Mouse (Mus musculus): ENCODE data around the gene Hmg20b. TPM values are rescaled to one million over a fixed set of nuclear protein-coding genes. Genes with fewer than 3 reads are reported as not detected.

The Hmg20b gene
- total RNA-seq, 2 experiments from 2014 or later = 24.4 to 49.9 TPM

Other genes with a start within 250 kb of the Hmg20b start
Only the 30 nearest of the 32 such genes appear.
- gene Zbtb7a, start 215.3 kb downstream of the Hmg20b start, total RNA-seq (2015; ENCODE audit: low replicate concordance) = 31.7 and 33.1 TPM in 2 replicates
- gene Zbtb7a, start 215.3 kb downstream of the Hmg20b start, total RNA-seq (2017; ENCODE audit: low replicate concordance) = 23.1 and 33.2 TPM in 2 replicates
- 24.1 and 27.2 TPM in 2 replicates for gene Pias4, start 182.6 kb downstream of the Hmg20b start, total RNA-seq (2015; ENCODE audit: low replicate concordance)
- gene Pias4, start 182.6 kb downstream of the Hmg20b start, total RNA-seq (2017; ENCODE audit: low replicate concordance) = 15.3 and 46.0 TPM in 2 replicates
- gene Eef2, start 173.8 kb downstream of the Hmg20b start, total RNA-seq (2015; ENCODE audit: low replicate concordance) = 267 and 296 TPM in 2 replicates
- gene Eef2, start 173.8 kb downstream of the Hmg20b start, total RNA-seq (2017; ENCODE audit: low replicate concordance) = 399 and 622 TPM in 2 replicates
- 5.0 and 5.4 TPM in 2 replicates for gene Dapk3, start 167.5 kb downstream of the Hmg20b start, total RNA-seq (2015; ENCODE audit: low replicate concordance)
- 6.4 and 9.4 TPM in 2 replicates for gene Dapk3, start 167.5 kb downstream of the Hmg20b start, total RNA-seq (2017; ENCODE audit: low replicate concordance)
- gene 4930442H23Rik, start 166.6 kb downstream of the Hmg20b start, total RNA-seq (2015; ENCODE audit: low replicate concordance) = not detected in 2 replicates
- not detected in 2 replicates for gene 4930442H23Rik, start 166.6 kb downstream of the Hmg20b start, total RNA-seq (2017; ENCODE audit: low replicate concordance)
- gene Nmrk2, start 148.4 kb downstream of the Hmg20b start, total RNA-seq (2015; ENCODE audit: low replicate concordance) = not detected in 2 replicates
- not detected in 2 replicates for gene Nmrk2, start 148.4 kb downstream of the Hmg20b start, total RNA-seq (2017; ENCODE audit: low replicate concordance)
- not detected in 2 replicates for gene Atcay, start 119.6 kb downstream of the Hmg20b start, total RNA-seq (2015; ENCODE audit: low replicate concordance)
- 8.3 TPM in 1 of 2 replicates, not detected in the other for gene Atcay, start 119.6 kb downstream of the Hmg20b start, total RNA-seq (2017; ENCODE audit: low replicate concordance)
- gene Zfr2, start 117.3 kb downstream of the Hmg20b start, total RNA-seq (2015; ENCODE audit: low replicate concordance) = not detected in 2 replicates
- not detected in 2 replicates for gene Zfr2, start 117.3 kb downstream of the Hmg20b start, total RNA-seq (2017; ENCODE audit: low replicate concordance)
- 1.7 and 2.2 TPM in 2 replicates for gene Matk, start 97.5 kb downstream of the Hmg20b start, total RNA-seq (2015; ENCODE audit: low replicate concordance)
- 1.5 and 1.7 TPM in 2 replicates for gene Matk, start 97.5 kb downstream of the Hmg20b start, total RNA-seq (2017; ENCODE audit: low replicate concordance)
- 35.2 and 37.5 TPM in 2 replicates for gene Mrpl54, start 83.5 kb downstream of the Hmg20b start, total RNA-seq (2015; ENCODE audit: low replicate concordance)
- gene Mrpl54, start 83.5 kb downstream of the Hmg20b start, total RNA-seq (2017; ENCODE audit: low replicate concordance) = 20.0 and 23.0 TPM in 2 replicates
- not detected in 2 replicates for gene Apba3, start 83.5 kb downstream of the Hmg20b start, total RNA-seq (2015; ENCODE audit: low replicate concordance)
- gene Apba3, start 83.5 kb downstream of the Hmg20b start, total RNA-seq (2017; ENCODE audit: low replicate concordance) = 14.0 TPM in 1 of 2 replicates, not detected in the other
- gene Tjp3, start 58.9 kb downstream of the Hmg20b start, total RNA-seq (2015; ENCODE audit: low replicate concordance) = 3.2 TPM in 1 of 2 replicates, not detected in the other
- 0.23 TPM in 1 of 2 replicates, not detected in the other for gene Tjp3, start 58.9 kb downstream of the Hmg20b start, total RNA-seq (2017; ENCODE audit: low replicate concordance)
- gene Pip5k1c, start 57.5 kb downstream of the Hmg20b start, total RNA-seq (2015; ENCODE audit: low replicate concordance) = 13.0 and 15.1 TPM in 2 replicates
- 9.9 and 14.7 TPM in 2 replicates for gene Pip5k1c, start 57.5 kb downstream of the Hmg20b start, total RNA-seq (2017; ENCODE audit: low replicate concordance)
- 8.3 and 10.5 TPM in 2 replicates for gene Cactin, start 29.4 kb downstream of the Hmg20b start, total RNA-seq (2015; ENCODE audit: low replicate concordance)
- gene Cactin, start 29.4 kb downstream of the Hmg20b start, total RNA-seq (2017; ENCODE audit: low replicate concordance) = 24.7 and 47.1 TPM in 2 replicates
- not detected in 2 replicates for gene Tbxa2r, start 21.7 kb downstream of the Hmg20b start, total RNA-seq (2015; ENCODE audit: low replicate concordance)
- gene Tbxa2r, start 21.7 kb downstream of the Hmg20b start, total RNA-seq (2017; ENCODE audit: low replicate concordance) = 0.90 TPM in 1 of 2 replicates, not detected in the other
- gene Gipc3, start 7.2 kb downstream of the Hmg20b start, total RNA-seq (2015; ENCODE audit: low replicate concordance) = not detected in 2 replicates
- not detected in 2 replicates for gene Gipc3, start 7.2 kb downstream of the Hmg20b start, total RNA-seq (2017; ENCODE audit: low replicate concordance)
- gene Mfsd12, start 7.0 kb upstream of the Hmg20b start, total RNA-seq (2015; ENCODE audit: low replicate concordance) = 15.9 and 18.7 TPM in 2 replicates
- gene Mfsd12, start 7.0 kb upstream of the Hmg20b start, total RNA-seq (2017; ENCODE audit: low replicate concordance) = 29.7 and 33.0 TPM in 2 replicates
- 5.4 and 15.1 TPM in 2 replicates for gene 4930404N11Rik, start 15.3 kb upstream of the Hmg20b start, total RNA-seq (2015; ENCODE audit: low replicate concordance)
- gene 4930404N11Rik, start 15.3 kb upstream of the Hmg20b start, total RNA-seq (2017; ENCODE audit: low replicate concordance) = 12.3 and 14.8 TPM in 2 replicates
- 235 and 246 TPM in 2 replicates for gene Fzr1, start 28.0 kb upstream of the Hmg20b start, total RNA-seq (2015; ENCODE audit: low replicate concordance)
- gene Fzr1, start 28.0 kb upstream of the Hmg20b start, total RNA-seq (2017; ENCODE audit: low replicate concordance) = 247 and 266 TPM in 2 replicates
- 8.8 TPM in 1 of 2 replicates, not detected in the other for gene Dohh, start 33.9 kb upstream of the Hmg20b start, total RNA-seq (2015; ENCODE audit: low replicate concordance)
- 4.0 and 17.2 TPM in 2 replicates for gene Dohh, start 33.9 kb upstream of the Hmg20b start, total RNA-seq (2017; ENCODE audit: low replicate concordance)
- gene Gm48551, start 34.0 kb upstream of the Hmg20b start, total RNA-seq (2015; ENCODE audit: low replicate concordance) = 2.1 and 4.3 TPM in 2 replicates
- not detected in 2 replicates for gene Gm48551, start 34.0 kb upstream of the Hmg20b start, total RNA-seq (2017; ENCODE audit: low replicate concordance)
- not detected in 2 replicates for gene Gm48552, start 38.5 kb upstream of the Hmg20b start, total RNA-seq (2015; ENCODE audit: low replicate concordance)
- not detected in 2 replicates for gene Gm48552, start 38.5 kb upstream of the Hmg20b start, total RNA-seq (2017; ENCODE audit: low replicate concordance)
- 5.4 and 7.5 TPM in 2 replicates for gene Smim24, start 42.6 kb upstream of the Hmg20b start, total RNA-seq (2015; ENCODE audit: low replicate concordance)
- gene Smim24, start 42.6 kb upstream of the Hmg20b start, total RNA-seq (2017; ENCODE audit: low replicate concordance) = 4.2 TPM in 1 of 2 replicates, not detected in the other
- gene Nfic, start 105.2 kb upstream of the Hmg20b start, total RNA-seq (2015; ENCODE audit: low replicate concordance) = 10.1 and 15.1 TPM in 2 replicates
- gene Nfic, start 105.2 kb upstream of the Hmg20b start, total RNA-seq (2017; ENCODE audit: low replicate concordance) = 0.45 and 0.90 TPM in 2 replicates
- gene Celf5, start 132.2 kb upstream of the Hmg20b start, total RNA-seq (2015; ENCODE audit: low replicate concordance) = not detected in 2 replicates
- not detected in 2 replicates for gene Celf5, start 132.2 kb upstream of the Hmg20b start, total RNA-seq (2017; ENCODE audit: low replicate concordance)
- 8.6 and 37.7 TPM in 2 replicates for gene Ncln, start 145.9 kb upstream of the Hmg20b start, total RNA-seq (2015; ENCODE audit: low replicate concordance)
- gene Ncln, start 145.9 kb upstream of the Hmg20b start, total RNA-seq (2017; ENCODE audit: low replicate concordance) = 8.7 and 27.1 TPM in 2 replicates
- 2.2 and 5.4 TPM in 2 replicates for gene S1pr4, start 149.7 kb upstream of the Hmg20b start, total RNA-seq (2015; ENCODE audit: low replicate concordance)
- 2.3 and 3.7 TPM in 2 replicates for gene S1pr4, start 149.7 kb upstream of the Hmg20b start, total RNA-seq (2017; ENCODE audit: low replicate concordance)
- gene Gna15, start 173.7 kb upstream of the Hmg20b start, total RNA-seq (2015; ENCODE audit: low replicate concordance) = 1.4 TPM in 1 of 2 replicates, not detected in the other
- 2.6 and 4.9 TPM in 2 replicates for gene Gna15, start 173.7 kb upstream of the Hmg20b start, total RNA-seq (2017; ENCODE audit: low replicate concordance)
- 7.2 and 11.3 TPM in 2 replicates for gene Gna11, start 194.7 kb upstream of the Hmg20b start, total RNA-seq (2015; ENCODE audit: low replicate concordance)
- 8.0 and 11.0 TPM in 2 replicates for gene Gna11, start 194.7 kb upstream of the Hmg20b start, total RNA-seq (2017; ENCODE audit: low replicate concordance)
- 103 and 116 TPM in 2 replicates for gene Aes, start 209.0 kb upstream of the Hmg20b start, total RNA-seq (2015; ENCODE audit: low replicate concordance)
- gene Aes, start 209.0 kb upstream of the Hmg20b start, total RNA-seq (2017; ENCODE audit: low replicate concordance) = 44.2 and 47.5 TPM in 2 replicates

Data from erythroid progenitor cell, adult 5-6 weeks (primary cell).